1 mouse cellular context compared by ENCODE assay signal in the genomic region with DNA sequence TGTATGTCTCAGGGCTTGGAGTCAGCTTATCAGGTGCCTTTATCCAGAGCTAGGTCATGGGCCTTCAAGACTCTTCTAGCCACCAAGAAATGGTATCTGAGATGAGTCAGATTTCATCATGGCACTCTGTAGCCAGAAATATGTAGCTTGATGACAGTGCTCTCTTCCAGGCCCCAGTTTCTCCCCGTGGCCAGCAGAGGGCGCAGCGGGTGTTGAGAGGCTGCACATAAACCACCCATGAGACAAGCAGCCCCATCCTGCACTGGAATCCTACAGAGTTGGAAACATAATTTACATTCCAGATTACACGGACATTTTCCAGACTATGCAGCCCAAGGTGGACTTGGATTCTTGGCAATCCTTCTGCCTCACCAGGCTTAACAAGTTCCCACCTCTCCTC.
TF ChIP-seq lines count a peak whose summit lies in the region.

No protein-coding gene starts in this region.

TF ChIP-seq in MEL, 35 proteins besides CTCF, POLR2A, EP300 and RAD21 (continued from another document):
- no peak for TF ChIP-seq ETS1 (IDR thresholded peaks at IDR 0.05; ENCODE audit: low read depth, low read length)
